Mouse (Mus musculus) lung, postnatal 4 days (tissue): ENCODE measurements around the gene Mettl2.

Experiments used
- DNase-seq, 2 experiments: peaks; one replicate each; pipeline ENCODE4 v3.0.0; 2021

Mettl2 gene

DNA sequence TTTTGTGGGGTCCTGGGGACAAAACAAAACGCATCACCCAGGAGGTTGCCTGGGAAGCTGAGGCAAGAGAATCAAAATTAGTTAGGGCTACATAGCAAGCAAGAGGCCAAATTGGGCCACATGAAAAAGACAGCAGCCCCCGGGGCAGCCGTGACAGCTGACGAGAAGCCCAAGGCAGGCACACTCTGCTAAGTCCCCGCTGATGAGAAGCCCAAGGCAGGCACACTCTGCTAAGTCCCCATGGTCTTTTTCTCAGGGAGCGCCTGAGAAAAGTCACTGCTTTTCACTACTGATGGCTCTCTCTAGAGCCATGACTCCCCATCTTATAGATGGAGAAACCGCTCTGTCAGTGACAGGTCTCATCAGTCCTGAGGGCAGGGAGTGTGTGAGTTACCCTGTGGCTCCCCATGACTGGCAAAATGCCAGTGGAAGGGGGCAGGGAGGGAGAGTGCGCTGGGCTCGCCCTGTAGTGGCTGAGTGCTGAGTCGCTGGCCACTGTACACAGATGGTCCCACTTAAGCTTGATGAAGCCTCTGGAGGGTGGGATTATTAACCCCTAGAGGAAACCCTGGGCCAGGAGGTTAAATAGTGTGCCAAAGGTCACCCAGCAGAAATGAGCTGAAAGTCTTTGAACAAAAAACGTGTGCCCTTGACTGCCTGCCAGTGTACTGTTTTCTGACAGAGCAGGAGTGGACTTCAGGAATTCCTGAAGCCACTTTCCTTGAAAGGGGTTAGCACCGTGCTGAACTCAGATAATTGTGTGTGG lies 27.0 kb downstream of the Mettl2 start:
- peak; percentile 63 to 82 for DNase-seq

GRCm38 (mm10) chr11:105155915-105156314 lies 29.7 kb downstream of the Mettl2 start:
- no peak for DNase-seq

DNA sequence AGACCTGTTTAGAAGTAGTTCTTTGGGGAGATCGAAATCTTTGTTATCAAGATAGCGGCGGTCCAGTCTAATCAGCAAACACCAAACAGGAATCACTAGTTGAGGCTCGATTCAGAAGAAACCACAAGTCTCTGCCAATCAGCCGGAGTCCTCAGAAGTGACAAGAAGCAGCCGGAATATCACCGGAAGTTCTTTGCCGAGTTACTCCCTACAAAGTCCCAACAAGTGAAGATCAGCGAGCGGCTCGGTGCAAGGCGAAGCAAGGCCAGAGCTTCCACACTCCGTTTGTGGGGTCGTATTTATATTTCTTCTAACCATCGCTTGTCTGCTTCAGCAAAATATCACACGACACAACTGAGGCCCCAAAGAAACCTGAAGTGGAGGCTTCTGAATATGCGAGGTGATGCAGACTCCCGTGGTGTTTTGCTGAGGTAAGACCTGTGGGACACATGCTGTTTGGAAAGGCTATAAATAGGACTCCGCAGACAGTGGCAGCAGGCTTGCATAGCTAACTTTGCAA lies 30.6 kb downstream of the Mettl2 start:
- no peak for DNase-seq

- DNase-seq = no peak
These were observed 31.8 kb downstream of the Mettl2 start for GRCm38 (mm10) chr11:105158047-105158446.

GRCm38 (mm10) chr11:105159673-105160360 lies 33.6 kb downstream of the Mettl2 start:
- DNase-seq = no peak

GRCm38 (mm10) chr11:105161411-105161810 lies 35.2 kb downstream of the Mettl2 start:
- DNase-seq = no peak

DNA sequence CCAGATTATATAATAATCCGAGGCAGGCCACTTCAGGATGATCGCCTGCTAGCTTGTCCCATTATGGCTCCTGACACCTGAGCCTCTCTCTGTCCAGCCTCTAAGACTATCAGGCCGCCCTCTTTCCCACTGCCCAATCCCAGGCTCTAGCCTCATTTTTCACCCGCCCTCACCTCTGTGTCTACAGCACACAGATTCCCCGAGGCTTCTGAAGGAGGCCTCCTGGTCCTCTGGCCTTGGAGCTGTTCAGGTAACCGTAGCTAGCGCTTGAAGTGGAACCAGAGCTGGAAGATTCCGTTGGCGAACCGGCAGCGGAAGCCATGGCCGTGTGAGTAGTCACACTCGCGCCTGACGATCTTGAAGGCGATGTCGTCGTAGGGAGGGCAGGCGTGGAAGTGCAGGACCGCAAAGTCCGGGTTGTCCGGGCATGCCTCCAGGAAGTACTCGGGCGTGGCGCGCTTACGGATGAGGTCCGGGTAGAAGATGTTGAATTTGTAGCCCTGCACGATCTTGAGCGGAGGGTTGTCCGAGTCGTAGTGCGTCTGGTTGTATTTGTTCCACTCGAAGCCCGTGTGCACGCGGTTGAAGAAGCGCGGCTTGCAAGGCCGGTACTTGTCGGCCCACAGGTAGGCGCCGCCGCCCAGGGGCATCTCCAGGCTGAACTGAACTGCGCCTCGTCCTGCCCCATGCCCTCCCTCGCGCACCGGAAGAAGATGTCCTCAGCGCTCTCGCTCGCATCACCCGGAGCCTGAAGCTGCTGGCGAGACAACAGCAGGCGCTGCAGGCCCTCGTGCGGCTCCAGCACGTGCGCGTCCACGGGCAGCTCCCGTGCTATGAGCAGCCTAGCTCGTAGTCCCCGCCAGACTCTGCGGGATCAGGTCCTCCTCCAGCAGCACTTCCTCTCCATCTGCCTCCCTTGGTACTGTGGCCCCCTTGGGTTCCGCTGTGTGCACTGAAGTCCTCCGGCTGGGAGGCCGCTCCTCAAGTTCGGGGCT lies 38.6 kb downstream of the Mettl2 start:
- DNase-seq = no peak

DNA sequence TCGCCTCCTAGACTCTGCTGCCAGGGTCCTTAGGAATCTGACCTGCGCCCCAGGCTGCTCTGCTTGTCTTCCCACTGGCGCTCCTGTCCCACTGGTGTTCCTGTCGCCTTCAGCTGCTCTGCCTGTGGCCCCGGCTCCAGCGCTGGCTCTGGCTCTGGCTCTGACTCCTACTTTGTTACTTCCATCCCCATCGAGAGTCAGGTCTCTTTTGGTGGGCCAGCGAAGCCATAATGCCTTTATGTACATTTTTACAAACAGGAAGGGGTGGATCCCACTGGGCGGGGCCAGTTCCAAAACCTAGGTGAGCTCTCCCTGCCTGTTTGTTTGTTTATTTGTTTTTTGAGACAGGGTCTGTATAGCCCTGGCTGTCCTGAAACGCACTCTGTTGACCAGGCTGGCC lies 40.6 kb downstream of the Mettl2 start:
- DNase-seq = no peak

GRCm38 (mm10) chr11:105178516-105178915 lies 52.3 kb downstream of the Mettl2 start, which contains the start of gene Tlk2:
Gene Tlk2, plus strand, starts transcription at chr11:105178807.
- DNase-seq = no peak

GRCm38 (mm10) chr11:105179523-105179922 lies 53.3 kb downstream of the Mettl2 start:
- peak in 1 of 2 experiments; percentile 35 for DNase-seq

DNA sequence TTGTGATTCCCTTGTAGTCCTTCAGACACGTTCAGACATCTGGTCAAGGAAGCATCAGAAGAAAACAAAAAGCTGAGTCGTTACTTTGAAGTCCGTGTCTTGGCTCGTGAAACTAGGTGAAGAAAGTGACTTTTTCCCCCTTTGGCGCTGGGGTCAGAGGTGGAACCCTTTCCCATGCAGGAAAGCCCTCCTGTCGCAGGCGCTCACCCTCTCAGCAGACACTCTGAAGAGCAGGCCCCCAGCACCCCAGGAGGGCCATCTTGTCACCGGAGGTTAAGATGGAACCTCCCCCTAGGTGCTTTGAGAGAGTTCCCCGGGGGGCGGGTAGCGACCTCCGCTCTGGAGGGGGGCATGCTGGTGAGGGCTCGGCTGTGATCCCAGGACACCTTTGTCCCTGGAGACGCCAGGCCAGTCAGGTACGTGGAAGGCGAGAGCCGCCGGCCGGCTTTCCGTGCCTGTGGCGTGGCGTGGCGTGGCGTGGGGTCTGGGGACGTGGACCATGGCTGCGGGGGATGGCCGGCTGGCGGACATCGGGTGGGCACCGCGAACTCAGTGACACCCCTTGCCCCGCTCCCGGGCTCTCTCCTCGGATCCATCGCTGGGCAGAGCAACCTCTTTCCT lies 54.4 kb downstream of the Mettl2 start:
- peak in 1 of 2 experiments; percentile 50 for DNase-seq

DNA sequence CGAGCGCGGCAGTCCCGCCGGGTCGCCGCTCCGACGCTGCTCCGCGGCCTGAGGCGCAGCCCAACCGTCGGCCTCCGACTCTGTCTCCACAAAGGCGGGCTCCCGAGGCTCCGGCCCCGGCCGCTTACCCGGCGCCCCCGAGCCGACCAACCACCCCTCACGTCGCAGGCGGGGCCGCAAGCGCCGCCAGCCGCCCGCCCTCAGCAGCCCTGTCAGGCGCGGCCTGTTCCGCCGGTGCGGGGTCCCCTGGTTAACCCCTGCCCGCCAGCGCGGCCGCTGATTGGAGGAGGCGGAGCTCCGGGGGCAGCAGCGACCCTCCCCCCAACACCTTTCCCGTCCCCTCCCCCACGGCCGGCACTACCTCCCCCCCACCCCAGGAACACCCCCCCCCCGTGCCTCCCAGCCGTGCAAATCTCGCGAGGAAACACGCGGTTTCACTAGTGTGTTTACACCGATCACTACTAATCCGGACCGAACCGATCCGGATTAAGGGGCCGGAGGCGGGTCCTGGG lies 55.0 kb downstream of the Mettl2 start:
- DNase-seq = peak; percentile 95 to 98

- peak; percentile 66 to 73 for DNase-seq
These were observed 55.6 kb downstream of the Mettl2 start for GRCm38 (mm10) chr11:105181689-105182460.

DNA sequence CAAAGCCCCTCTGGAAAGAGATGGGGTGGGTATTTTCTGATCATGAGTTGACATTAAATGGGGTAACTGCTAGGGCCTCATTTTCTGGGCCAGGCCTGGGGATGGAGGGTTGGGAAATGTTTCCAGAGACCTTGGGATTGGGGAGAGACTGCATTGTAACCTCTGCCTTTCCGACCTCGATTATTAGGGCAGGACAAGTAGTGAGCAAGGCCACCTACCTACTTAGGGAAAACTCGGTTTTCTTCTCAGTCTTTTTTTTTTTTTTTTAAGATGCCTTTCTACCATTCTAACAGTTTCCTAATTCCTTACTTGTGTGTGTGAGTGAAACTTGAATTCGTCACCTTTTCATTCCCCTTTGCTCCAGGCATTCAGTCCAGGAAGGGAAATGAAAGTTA lies 56.2 kb downstream of the Mettl2 start:
- no peak for DNase-seq

GRCm38 (mm10) chr11:105184678-105185077 lies 58.5 kb downstream of the Mettl2 start:
- DNase-seq = no peak
